Mouse (Mus musculus): ENCODE results near the gene Gm9495.
"Not testable (repeated sequence)": the region's sequence is repeated elsewhere in the genome, so short reads cannot be mapped to it uniquely, and the experiment has no call there.

The Gm9495 gene

DNA sequence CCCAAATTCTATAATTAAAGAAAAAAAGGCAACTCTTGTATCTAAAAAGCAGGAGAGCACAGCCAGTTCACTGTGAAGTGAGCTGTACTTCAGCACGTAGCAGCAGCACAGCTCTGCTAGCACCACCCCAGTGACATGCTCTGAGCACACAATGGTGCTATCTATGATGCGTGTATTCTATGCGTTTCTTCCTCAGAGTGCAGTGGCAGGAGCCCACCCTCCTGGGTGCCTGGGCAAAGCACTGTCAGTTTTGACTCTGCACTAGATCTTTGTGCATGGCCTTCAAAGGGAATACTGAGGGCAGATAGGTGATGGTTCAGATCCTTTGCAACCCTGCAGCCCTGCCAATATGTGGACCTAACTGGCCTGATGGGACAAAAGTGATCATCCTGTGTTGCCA is at the start of gene Gm9495:
Gm9495 (minus strand) TSS at position 101 of the 400 bp plus-strand sequence.
- not testable (repeated sequence) for DNase-seq (ENCODE audit: extremely low spot score, low read depth, low spot score)

DNA sequence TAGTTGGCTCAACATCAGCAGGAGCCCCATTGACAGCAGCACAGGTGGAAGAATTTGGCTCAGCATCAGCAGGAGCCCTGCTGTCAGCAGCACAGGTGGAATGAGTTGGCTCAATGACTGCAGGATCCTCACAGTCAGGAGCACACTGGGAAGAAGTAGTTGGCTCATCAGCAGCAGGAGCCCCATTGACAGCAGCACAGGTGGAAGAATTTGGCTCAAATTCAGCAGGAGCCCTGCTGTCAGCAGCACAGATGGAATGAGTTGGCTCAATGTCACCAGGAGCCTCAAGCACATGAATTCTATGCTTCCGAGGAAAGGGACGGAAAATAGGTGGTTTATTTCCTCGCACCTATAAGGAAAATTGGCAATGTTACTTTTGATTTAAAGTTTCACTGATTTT is 21.6 kb upstream of the Gm9495 start:
- DNase-seq (ENCODE audit: extremely low spot score, low read depth, low spot score), result not testable (repeated sequence)

DNA sequence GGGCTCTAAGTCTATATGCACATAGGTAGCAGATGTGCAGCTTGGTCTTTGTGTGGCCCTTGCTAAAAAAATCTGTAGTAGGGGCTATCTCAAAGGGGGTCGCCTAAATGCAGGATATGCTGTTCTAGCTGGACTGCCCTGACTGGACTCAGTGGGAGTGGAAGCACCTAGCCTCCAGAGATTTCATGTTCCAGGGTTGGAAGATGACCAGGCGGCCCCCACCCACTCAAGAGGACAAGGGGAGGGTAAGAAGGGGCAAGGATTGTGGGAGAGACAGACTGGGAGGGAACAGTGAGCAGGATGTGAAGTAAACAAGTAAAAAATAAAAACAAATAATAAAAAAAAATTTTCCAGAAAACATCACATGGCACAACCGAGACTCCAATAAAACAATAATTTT is 33.3 kb downstream of the Gm9495 start:
- not testable (repeated sequence) for DNase-seq (ENCODE audit: extremely low spot score, low read depth, low spot score)

DNA sequence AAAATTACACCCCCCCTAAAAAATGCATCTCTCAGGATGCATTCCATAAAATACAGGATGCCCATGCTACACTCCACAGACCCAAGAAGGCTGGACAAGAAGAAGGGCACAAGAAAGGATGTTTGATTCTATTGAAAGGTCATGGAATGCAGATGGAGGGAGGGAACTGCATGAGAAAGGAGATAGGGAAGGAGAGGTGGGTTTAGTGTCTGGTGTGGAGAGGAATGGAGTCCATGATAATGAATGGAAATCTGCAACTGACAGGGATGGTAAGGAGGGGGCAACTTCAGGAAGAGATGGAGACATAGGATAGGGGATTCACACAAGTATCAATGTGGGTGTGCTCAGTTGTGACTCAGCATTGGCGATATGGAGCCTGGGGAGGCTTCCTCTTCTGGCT is 39.0 kb downstream of the Gm9495 start:
- no peak for DNase-seq (ENCODE audit: extremely low spot score, low read depth, low spot score)

DNA sequence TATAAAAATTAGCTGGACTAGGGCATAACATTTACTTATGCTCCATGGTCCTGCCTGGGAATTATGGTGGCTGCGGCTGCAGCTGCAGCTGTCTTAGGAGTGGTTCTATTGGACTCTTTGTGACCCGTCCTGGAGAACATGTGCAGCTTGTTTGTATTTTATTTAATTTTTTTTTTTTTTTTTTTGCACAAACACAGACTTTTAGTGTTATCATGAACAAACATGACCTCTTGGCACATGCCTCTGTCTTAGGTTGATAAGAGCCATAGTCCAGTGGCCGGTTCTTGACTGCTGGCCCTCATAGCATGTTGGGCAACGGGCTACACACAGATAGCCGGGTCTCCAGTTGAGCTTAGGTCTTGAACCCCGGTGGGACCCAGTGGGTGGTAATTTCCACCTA is 48.6 kb downstream of the Gm9495 start:
- DNase-seq (ENCODE audit: extremely low spot score, low read depth, low spot score), result no peak

- DNase-seq (ENCODE audit: extremely low spot score, low read depth, low spot score), result no peak
These were observed 53.4 kb downstream of the Gm9495 start for GRCm38 (mm10) chr8:69399956-69400443.

DNA sequence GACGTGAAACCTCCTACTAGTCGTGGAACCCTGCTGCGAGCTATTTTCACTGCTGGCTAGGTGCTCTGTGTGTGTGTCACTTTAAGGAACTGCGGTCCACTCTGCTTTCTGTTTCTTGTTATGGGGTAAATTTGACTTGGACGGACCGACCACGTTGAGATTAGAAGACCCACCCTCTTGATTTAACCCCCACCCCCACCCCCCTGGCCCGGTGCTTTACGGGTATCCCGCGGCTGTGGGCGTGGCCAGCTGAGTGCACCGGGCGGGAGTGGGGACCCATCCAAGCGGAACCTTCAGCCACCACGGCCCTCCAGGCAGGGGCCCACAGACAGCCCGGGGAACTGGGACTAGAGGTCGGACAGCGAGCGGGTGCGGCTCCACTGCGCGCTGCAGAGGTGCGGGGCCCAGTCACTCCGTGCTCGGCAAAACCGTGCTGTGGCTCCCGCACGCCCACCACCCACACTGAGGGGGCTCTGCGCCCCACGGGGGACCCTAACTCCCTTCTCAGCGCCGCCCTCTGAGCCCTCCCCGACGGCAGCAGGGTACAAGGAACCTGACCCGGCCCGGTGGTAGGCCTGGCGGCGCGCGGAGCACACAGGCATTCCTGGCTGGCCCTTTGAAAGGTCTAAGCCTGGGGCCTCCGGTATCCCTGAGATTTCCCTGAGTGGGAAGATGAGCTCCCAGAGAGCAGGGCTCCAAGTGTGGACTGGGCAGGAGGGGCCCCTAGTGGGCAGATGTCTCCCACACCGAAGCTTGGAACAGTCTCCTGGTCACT is 54.0 kb downstream of the Gm9495 start:
- DNase-seq (ENCODE audit: extremely low spot score, low read depth, low spot score), result no peak

- DNase-seq (ENCODE audit: extremely low spot score, low read depth, low spot score), result no peak
These were observed 57.2 kb downstream of the Gm9495 start for GRCm38 (mm10) chr8:69396196-69396595.

- peak; percentile 76 for DNase-seq (ENCODE audit: extremely low spot score, low read depth, low spot score)
These were observed 58.1 kb downstream of the Gm9495 start for GRCm38 (mm10) chr8:69395050-69395789.

DNA sequence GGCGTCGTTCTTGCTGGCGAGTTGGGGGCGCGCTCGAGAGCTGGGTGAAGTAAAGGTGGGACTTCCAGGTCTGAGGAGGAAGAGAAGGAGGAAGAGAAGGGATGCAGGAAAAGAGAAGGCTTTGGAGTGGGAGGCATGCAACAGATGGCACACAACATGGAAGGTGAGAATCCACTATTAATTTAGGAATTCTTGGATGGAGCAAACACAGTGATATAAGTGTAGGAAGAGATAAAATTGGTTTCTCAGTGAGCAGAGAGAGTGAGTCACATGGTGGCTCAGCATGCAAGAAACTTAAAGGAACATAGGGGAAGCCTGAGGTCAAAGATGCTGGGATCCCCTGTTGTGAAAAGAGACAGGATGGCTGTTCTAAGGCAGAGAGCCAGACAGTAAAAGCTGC is 69.0 kb downstream of the Gm9495 start:
- DNase-seq (ENCODE audit: extremely low spot score, low read depth, low spot score), result no peak
